Comparison of ENCODE assay signal across 9 mouse cellular contexts in genomic region chr6:140472345-140472744, GRCm38 (mm10). TPM values are rescaled to one million over a fixed set of nuclear protein-coding genes. Genes with fewer than 3 reads are reported as not detected.
A peak's percentile ranks its signal among the peaks of the same experiment; 100 is the strongest.
DNase-seq lines count a peak whose midpoint lies in the region; ATAC-seq and TF ChIP-seq lines count a peak whose summit lies in the region.
"Had no signal": no experiment of that assay in that cellular context is flagged by ENCODE, and none has a peak within 500 bp of the region (broad histone marks: within the 10 kb centered on the region; RNA-seq: fewer than 3 reads in every experiment).

No protein-coding gene starts in this region.

- no peaks in the 10 kb centered on the region for H3K9me3 ChIP-seq in intestine, postnatal 0 days (ENCODE audit: control insufficient read depth)
- no peaks in the 10 kb centered on the region for H3K9me3 ChIP-seq in intestine, embryonic 15.5 days
- H3K9me3 ChIP-seq in MEL (replicated peaks; ENCODE audit: insufficient read depth, low read length), result no peaks in the 10 kb centered on the region
- H3K9me3 ChIP-seq: limb, embryonic 15.5 days had no signal

- no peak for TF ChIP-seq EP300 in MEL (IDR thresholded peaks at IDR 0.05; ENCODE audit: low read depth in 1 of 2, low read length in 2 of 2)

- H3K27me3 ChIP-seq in intestine, postnatal 0 days (replicated peaks; ENCODE audit: control insufficient read depth, insufficient read depth, low read length), result no peaks in the 10 kb centered on the region
- no peaks in the 10 kb centered on the region for H3K27me3 ChIP-seq in intestine, embryonic 15.5 days (replicated peaks)
- H3K27me3 ChIP-seq in MEL (ENCODE audit: control insufficient read depth in 1 of 2, insufficient read depth in 2 of 2, low read length in 2 of 2), result no peaks in the 10 kb centered on the region
- no peaks in the 10 kb centered on the region for H3K27me3 ChIP-seq in cerebellum, adult 2 months (ENCODE audit: control insufficient read depth, insufficient read depth, low read length)
- H3K27me3 ChIP-seq: limb, embryonic 15.5 days had no signal

- H3K4me2 ChIP-seq in intestine, postnatal 0 days (replicated peaks; ENCODE audit: low read depth), result no peak overlapping the region
- no peak overlapping the region for H3K4me2 ChIP-seq in intestine, embryonic 15.5 days (replicated peaks)
- H3K4me2 ChIP-seq: limb, embryonic 15.5 days had no signal

- H3K27ac ChIP-seq in intestine, postnatal 0 days (ENCODE audit: low read depth, low read length), result no peak overlapping the region
- H3K27ac ChIP-seq in intestine, embryonic 15.5 days, result no peak overlapping the region
- H3K27ac ChIP-seq in MEL (ENCODE audit: control insufficient read depth, low read depth, low read length), result no peak overlapping the region
- H3K27ac ChIP-seq in cerebellum, adult 2 months (ENCODE audit: insufficient read depth, low read length), result no peak overlapping the region
- H3K27ac ChIP-seq: limb, embryonic 15.5 days had no signal

- TF ChIP-seq POLR2A in MEL (IDR thresholded peaks at IDR 0.05; ENCODE audit: control insufficient read depth in 1 of 2, insufficient read depth in 1 of 2, low read depth in 1 of 2, low read length in 2 of 2, poor library complexity in 1 of 2), result no peak
- no peak for TF ChIP-seq POLR2A in cerebellum, adult 2 months (IDR thresholded peaks at IDR 0.05; ENCODE audit: borderline replicate concordance, insufficient read depth, low read length)

- H3K79me2 ChIP-seq in MEL (ENCODE audit: control insufficient read depth, insufficient read depth, low read length, poor library complexity), result no peaks in the 10 kb centered on the region

- peak; percentile 27 for TF ChIP-seq RAD21 in MEL (IDR thresholded peaks at IDR 0.05; ENCODE audit: low read depth, low read length)

- no peak overlapping the region for H3K4me3 ChIP-seq in intestine, postnatal 0 days (ENCODE audit: low read depth, low read length)
- no peak overlapping the region for H3K4me3 ChIP-seq in intestine, embryonic 15.5 days (replicated peaks)
- H3K4me3 ChIP-seq in MEL (ENCODE audit: control insufficient read depth in 1 of 2, insufficient read depth in 1 of 2, low read depth in 2 of 2, low read length in 2 of 2), result no peak overlapping the region
- H3K4me3 ChIP-seq in cerebellum, adult 2 months (replicated peaks; ENCODE audit: insufficient read depth, low read depth, low read length), result no peak overlapping the region
- H3K4me3 ChIP-seq: limb, embryonic 15.5 days had no signal

- H3K36me3 ChIP-seq in intestine, postnatal 0 days (ENCODE audit: control insufficient read depth, insufficient read depth), result no peaks in the 10 kb centered on the region
- H3K36me3 ChIP-seq in intestine, embryonic 15.5 days, result no peaks in the 10 kb centered on the region
- no peaks in the 10 kb centered on the region for H3K36me3 ChIP-seq in MEL (ENCODE audit: control insufficient read depth in 1 of 2, insufficient read depth in 2 of 2, low read length in 2 of 2)
- H3K36me3 ChIP-seq: limb, embryonic 15.5 days had no signal

- peak; percentile 5 for DNase-seq in MEL (ENCODE audit: low read depth, low spot score)
- peak; percentile 78 to 84 for DNase-seq in cerebellum, adult 2 months
- peak; percentile 68 for DNase-seq in gastrocnemius, adult 18-20 months (ENCODE audit: low spot score)
- peak; percentile 72 for DNase-seq in large intestine, adult 2 months (ENCODE audit: low read depth, low spot score)
- DNase-seq in lung, postnatal 25 days (ENCODE audit: low spot score), result peak; percentile 75
- DNase-seq in thymus, postnatal 0 days (ENCODE audit: low spot score), result peak; percentile 70

- WGBS in intestine, postnatal 0 days, result 46% methylated on average over 4 of the region's 4 CpGs
- 54% methylated on average over 4 of the region's 4 CpGs for WGBS in intestine, embryonic 15.5 days
- 44% methylated on average over 4 of the region's 4 CpGs for WGBS in cerebellum, adult 2 months
- 23% methylated on average over 4 of the region's 4 CpGs for WGBS in large intestine, adult 2 months

- no peak for ATAC-seq in intestine, postnatal 0 days
- no peak for ATAC-seq in intestine, embryonic 15.5 days

- peak; percentile 84 for TF ChIP-seq CTCF in intestine, postnatal 0 days (IDR thresholded peaks at IDR 0.05; ENCODE audit: low read depth)
- peak; percentile 10 to 35 (median 11); a peak in 3 of 6 replicates for TF ChIP-seq CTCF in MEL (IDR thresholded peaks at IDR 0.05 in 2 of 3, conservative IDR thresholded peaks at IDR 0.05 in 1 of 3; ENCODE audit: control insufficient read depth in 1 of 3, insufficient read depth in 1 of 3, low read depth in 2 of 3, low read length in 3 of 3, poor library complexity in 1 of 3, severe bottlenecking in 1 of 3)
- peak; percentile 67; the same call in 1 of the 2 replicates for TF ChIP-seq CTCF in cerebellum, adult 2 months (IDR thresholded peaks at IDR 0.05; ENCODE audit: borderline replicate concordance, insufficient read depth, low read depth, low read length)

- no peaks in the 10 kb centered on the region for H3K4me1 ChIP-seq in intestine, postnatal 0 days (replicated peaks; ENCODE audit: control insufficient read depth, insufficient read depth, low read length)
- 0 out of 2 replicates have a peak, but pooled peaks cover 3% of the 10 kb centered on the region for H3K4me1 ChIP-seq in intestine, embryonic 15.5 days (replicated peaks)
- H3K4me1 ChIP-seq in MEL (ENCODE audit: control insufficient read depth in 1 of 2, insufficient read depth in 2 of 2, low read length in 2 of 2), result no peaks in the 10 kb centered on the region
- H3K4me1 ChIP-seq in cerebellum, adult 2 months (ENCODE audit: control insufficient read depth, insufficient read depth, low read length), result peaks cover 12% of the 10 kb centered on the region

- H3K9ac ChIP-seq in intestine, postnatal 0 days (ENCODE audit: low read depth, low read length), result no peak overlapping the region
- H3K9ac ChIP-seq in intestine, embryonic 15.5 days, result no peak overlapping the region
- H3K9ac ChIP-seq in MEL (ENCODE audit: control insufficient read depth, low read depth, low read length, poor library complexity, severe bottlenecking), result no peak overlapping the region
- H3K9ac ChIP-seq: limb, embryonic 15.5 days had no signal

TF ChIP-seq in MEL, 35 proteins besides CTCF, POLR2A, EP300 and RAD21:
- TF ChIP-seq ZC3H11A (IDR thresholded peaks at IDR 0.05; ENCODE audit: low read depth, low read length) (0 out of 2 replicates have a peak, but pooled peaks have one; percentile 11), GABPA (IDR thresholded peaks at IDR 0.05; ENCODE audit: low read depth, low read length) (no peak), SMC3 (IDR thresholded peaks at IDR 0.05; ENCODE audit: low read depth, low read length) (peak; percentile 18; the same call in 1 of the 2 replicates)

RNA-seq across cellular contexts. Expression of gene Plekha5, which starts 48.5 kb away (rescaled TPM):
- polyA plus RNA-seq in intestine, postnatal 0 days (2015; fragmentation: Nextera tagmentation; extraction: Ambion mirVana), result 17.9 and 18.0 TPM in 2 replicates
- 40.8 and 43.2 TPM in 2 replicates for polyA plus RNA-seq in intestine, embryonic 15.5 days (2015; fragmentation: Nextera tagmentation; extraction: Ambion mirVana)
- total RNA-seq in MEL (2012; rRNA removed), result 0.33 and 0.35 TPM in 2 replicates
- polyA plus RNA-seq in MEL (2012; ENCODE audit: insufficient read depth in 1 of 2, insufficient read length in 2 of 2, low read depth in 1 of 2, low replicate concordance in 2 of 2, missing spikeins in 1 of 2), result under 1 TPM in 1 of 2 experiments, not detected in 1; 0.24 TPM
- 118 and 121 TPM in 2 replicates for polyA plus RNA-seq in cerebellum, adult 2 months (2012; rRNA removed)
- total RNA-seq in gastrocnemius, adult 18-20 months (2021), result 10 to 100 TPM; 10.0 to 10.5 TPM
- 24.1 and 31.1 TPM in 2 replicates for polyA plus RNA-seq in large intestine, adult 2 months (2012; rRNA removed)
- polyA plus RNA-seq in thymus, postnatal 0 days (2015; fragmentation: Nextera tagmentation; extraction: Ambion mirVana), result 26.6 and 29.8 TPM in 2 replicates

Comparison
In these comparisons a context has a peak if more than half of its experiments do, and no peak if none do; other contexts are left out.
1. CTCF ChIP-seq: peak in every context shown above with its lines; median percentile 84 in intestine, postnatal 0 days; 67 in cerebellum, adult 2 months; 11 in MEL.
2. DNase-seq: peak in every context shown above with its lines; median percentile 81 in cerebellum, adult 2 months; 75 in lung, postnatal 25 days; 72 in large intestine, adult 2 months; 70 in thymus, postnatal 0 days; 68 in gastrocnemius, adult 18-20 months; 5 in MEL.
3. RNA of gene Plekha5, which starts 48.5 kb away (polyA plus RNA-seq): 118 to 121 TPM in cerebellum, adult 2 months, 40.8 to 43.2 TPM in intestine, embryonic 15.5 days, 26.6 to 29.8 TPM in thymus, postnatal 0 days, 24.1 to 31.1 TPM in large intestine, adult 2 months and 17.9 to 18.0 TPM in intestine, postnatal 0 days; 0.24 TPM in MEL; every median in the first group is over 10 times any median in the second.